Mouse (Mus musculus) T-cell, adult 2 months (primary cell): ENCODE data around the gene Pnpla2.

Experiments
- DNase-seq: peaks from one replicate; pipeline ENCODE4 v3.0.0; 2022; ENCODE audit warnings: low spot score

The Pnpla2 gene

DNA sequence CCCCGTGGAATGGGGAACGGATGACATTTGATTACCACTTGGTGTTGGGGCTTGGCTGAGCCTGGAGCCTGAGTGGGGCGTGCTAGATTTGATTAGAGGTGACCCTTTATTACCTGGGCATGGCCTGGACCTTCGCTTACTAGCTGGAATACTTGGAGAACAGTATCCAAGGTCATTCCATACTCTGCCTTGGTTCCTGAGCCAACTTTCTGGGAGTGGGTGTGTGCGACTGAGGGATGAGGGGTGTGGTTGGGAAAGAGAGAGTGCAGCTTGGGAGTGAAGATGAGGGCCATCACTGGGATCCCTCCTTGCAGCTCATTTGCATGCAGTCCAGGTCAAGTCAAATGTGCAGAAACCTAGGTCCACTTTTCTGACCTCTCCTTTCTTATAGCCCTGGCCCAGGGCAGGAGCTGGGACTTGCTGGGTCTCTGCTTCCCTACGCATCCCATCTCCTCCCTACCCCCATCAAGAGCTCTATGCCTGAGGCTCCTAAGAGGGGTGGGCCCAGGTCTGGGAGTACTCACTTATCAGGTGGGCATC, 28.2 kb downstream of the Pnpla2 start:
- DNase-seq = no peak

DNA sequence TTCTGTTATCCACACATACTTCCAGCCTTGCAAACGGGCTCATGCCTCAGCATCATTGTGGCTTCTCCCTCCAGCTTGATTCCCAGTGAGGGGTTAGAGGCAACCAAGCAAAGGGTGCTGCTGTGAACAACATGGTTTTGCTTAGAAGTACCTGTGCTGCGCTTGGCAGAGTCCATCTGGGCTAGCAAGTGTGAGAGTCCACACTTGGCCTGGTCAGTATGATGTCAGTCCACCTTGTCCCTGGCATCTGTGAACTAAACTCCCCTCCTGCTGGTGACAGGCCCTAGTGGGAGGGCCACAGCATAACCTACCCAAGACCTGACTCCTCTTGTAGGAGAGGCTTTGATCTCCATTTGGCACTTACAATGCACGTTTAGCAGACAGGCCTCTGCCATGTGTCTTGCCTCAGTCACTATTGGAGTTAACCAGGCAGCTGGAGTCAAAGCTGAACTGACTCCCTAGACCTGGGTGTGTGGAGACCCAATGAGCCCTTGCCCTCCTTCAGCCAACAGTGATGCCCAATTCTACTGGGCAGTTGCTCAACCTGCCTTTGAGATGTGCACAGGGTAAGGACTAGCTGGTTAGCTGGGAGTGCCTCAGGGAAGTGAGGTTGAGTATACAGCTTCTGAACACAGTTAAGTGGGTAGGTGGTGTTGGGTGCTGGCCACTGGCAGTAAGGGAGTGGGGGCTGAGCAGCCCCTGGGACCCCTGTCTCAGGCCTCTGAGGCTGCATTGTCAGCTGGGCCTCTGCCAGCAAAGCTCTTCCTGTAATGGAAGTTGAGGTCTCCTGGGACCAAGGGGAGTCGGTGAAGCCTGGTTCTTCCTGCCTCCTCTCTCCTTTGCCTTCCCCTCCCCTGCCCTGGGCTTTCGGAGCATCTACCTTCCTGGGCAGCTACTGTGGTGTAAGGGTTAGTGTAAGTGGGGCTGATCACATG, 29.5 kb downstream of the Pnpla2 start:
- no peak for DNase-seq

DNA sequence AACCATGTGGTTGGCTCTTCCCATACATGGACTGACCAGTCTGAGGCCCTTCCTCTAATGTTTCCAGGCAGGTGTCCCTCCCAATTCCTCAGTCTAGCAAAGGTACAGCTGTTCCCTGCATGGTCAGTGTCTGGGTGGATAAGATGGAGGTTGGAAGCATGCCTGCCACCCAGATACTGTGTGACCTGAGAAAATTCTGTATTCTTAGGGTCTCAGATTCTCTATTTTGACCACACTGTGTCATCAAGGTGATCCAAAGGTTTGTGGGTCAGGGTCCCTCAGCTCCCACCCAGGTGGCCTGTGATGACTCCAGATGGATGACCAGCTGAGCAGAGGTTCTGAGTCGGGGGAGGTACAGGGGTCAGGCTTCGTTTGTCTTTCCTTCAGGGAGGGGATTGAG, 30.2 kb downstream of the Pnpla2 start:
- DNase-seq = no peak

DNA sequence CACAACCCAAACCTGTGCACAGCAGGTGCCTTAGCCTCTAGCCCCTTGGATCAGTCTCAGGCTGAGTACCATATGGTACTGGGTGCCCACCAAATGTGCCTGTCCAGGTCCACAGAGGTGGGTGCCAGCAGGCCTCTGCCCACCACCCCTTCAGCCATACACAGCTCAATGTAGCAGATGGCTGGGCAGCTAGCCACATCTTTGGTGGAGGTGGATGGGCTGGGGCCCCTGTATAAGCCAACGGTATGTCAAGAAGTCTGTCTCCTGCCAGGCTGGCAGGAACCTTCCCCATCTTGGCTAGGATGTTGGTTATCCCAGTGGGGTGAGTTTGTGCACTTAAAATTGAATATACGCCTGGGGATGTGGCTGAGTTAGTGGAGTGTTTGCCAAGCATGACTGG, 30.6 kb downstream of the Pnpla2 start:
- no peak for DNase-seq

DNA sequence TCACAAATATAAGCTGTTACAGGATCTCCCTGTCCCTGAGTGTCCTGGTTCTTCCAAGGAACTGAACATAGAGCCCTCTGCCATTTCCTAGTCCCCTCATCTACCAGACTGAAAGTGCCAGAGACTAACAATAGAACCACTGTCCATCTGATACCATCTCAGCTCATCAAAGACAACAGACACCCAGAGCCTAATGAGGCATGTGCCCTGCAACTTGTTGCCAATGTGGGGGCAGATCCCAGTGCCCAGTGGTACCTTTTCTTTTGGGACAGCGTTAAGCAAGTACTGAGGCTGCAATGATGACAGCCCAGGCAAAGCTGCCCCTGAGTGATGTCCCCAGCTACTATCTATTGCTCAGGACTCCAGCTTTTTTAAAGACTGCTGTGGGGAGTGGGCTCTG, 31.2 kb downstream of the Pnpla2 start:
- DNase-seq = no peak

DNA sequence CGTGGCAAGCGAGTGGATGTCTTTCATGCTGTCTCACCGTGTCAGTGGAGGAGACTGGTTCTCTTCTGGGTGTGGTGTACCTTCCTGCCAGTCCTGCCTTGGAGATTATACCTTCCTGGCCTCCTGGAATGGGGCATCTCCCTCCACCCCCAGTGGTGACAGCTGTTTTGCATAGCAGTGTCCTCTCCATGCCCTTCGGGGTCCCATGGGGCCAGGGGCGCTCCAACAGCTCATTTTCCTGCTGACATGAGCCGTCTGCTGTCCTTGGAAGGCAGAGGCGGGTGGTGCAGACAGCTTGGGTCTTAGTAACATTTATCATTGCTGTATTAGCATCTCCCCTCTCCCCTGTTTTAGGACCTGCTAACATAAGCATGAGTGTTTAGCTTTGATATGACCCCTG, 32.1 kb downstream of the Pnpla2 start:
- DNase-seq = no peak

DNA sequence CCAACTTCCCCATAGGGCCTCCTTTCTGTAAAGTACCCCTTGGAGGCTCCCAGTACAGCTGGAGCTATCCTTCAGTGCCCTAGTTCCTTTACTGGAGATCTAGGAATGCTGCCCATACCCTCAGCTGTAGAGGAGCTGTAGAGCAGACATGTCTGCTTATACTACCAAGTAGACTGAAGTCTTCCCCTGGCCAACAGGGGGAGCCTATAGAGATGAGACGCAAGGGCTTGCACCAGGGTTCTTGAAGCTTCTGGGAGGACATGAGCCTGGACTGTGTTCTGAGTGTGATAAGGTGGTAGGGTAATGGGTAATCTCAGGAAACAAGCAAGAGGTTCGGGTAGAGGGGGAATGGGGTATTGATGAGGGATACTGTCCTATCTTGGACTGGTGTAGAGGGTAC, 36.2 kb downstream of the Pnpla2 start:
- DNase-seq = no peak

DNA sequence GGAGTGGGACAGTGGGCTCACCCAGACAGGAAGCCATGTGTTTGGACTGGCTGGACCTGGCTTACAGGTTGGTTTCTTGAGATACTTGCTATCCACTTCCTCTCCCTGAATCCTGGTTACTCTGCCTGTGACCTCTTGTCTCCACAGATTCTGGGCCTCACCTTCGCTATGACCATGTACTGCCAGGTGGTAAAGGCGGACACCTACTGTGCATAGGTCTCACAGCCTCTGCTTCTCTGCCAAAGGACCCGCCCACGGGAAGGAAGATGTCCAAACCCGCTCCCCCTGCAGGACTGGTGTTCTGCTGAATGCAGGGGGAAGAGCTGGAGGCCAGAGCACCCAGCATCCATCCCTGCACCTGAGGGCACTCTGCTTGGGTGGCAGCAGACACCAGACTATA, 37.7 kb downstream of the Pnpla2 start:
- DNase-seq = no peak

DNA sequence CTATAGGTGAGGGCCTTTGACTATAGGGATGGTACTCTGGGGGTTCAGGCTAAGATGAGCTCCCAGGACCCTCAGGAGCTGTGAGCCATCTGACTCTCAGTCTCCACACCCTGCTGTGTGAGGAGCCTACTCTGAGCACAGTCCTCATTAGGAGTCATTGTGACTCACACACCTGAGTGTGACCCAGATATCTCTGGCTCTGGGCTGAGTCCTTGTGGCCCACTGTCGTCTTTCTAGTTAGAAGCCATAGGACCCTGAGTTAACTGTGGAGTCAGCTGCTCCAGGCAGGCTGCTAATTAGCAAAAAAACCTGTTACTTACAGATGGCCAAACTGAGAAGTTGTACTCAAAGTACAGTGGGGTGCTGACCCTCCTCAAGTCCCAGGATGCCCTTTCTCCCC, 38.7 kb downstream of the Pnpla2 start:
- DNase-seq = no peak

DNA sequence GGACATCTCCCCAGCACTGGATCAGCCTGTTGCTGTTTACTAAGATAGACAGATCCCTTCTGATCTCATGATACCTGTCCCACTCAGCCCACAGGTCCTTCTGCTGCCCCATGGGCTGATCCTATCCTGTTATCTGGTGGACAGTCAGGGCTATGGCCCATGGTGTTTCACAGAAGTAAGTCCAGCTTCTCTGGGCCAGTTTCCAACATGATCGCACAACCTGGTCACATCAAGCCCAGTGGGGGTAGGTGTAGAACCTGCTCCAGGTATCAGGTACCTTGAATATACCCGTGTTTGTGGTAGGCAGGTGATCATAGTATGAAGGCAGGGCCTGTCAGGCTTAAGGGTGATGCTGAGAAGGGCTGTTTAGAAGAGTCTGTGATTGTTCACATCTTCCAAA, 40.4 kb downstream of the Pnpla2 start:
- no peak for DNase-seq

DNA sequence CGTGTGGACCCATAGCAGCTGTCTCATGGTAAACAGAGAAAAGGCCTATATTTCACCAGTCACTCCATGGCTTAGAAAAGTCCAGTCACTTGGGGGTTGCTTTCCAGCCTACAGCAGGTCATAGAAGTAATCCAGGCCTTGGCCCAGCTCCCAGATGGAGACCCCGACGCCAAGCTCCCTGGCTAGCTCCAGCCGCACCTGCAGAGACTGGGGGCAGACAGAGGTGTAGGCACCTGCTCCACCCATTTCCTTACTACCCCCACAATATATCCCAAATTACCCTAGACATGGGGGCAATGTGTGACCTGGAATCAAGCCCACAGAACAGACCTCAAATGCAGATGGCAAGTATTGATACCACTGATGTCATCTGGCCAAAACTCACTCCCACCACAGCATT, 40.9 kb downstream of the Pnpla2 start:
- no peak for DNase-seq

DNA sequence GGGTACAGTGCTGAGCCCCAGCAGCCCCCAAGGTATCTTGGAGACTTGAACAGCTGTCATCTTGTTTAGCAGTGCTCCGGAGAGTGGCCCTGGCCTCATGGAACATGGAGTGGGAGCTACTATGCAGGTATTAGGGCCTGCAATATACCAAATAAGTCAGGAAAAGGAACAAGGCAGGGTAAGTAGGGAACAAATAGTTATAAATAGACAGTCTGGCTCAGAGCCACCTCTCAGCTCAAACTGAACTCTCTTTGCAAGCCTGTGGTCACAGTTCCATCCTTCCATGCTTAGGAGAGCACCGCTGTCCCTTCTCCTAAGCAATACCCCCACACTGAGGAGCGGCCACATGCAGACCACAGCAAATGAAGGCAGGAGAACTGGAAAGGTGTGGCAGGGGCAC, 42.6 kb downstream of the Pnpla2 start:
- no peak for DNase-seq

DNA sequence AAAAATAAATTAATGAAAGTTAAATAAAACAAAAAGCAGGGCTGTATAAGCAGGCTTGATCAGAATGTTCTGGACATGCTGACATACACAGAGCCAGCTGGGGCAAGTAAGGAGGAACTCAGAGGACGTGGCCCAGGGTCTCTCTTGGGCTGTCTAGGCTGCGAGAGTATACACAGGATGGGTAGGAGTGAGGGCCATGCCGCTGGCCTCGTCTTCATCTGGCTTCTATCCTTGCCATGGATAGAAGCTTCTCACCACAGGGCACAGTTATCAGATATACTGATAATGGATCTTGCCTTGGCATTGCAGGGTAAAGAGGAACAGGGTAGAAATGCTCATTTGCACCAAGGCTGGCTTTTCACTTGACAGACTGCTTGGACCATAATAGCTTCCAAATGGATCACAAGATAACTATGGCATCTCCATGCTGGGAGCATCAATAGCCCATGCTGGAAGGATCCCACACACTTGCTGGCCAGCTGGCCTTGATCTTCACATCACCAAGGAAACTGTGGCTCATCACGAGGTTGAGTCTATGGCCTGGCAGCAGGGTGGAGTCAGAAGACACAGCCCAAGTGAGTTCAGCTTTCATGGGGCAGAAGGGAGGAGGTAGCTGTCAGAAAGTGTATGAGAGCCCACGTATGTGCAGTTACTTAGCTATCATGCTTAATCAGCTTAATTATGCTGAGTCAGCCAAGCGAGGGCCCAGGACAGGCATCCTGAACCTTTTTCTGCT, 47.0 kb downstream of the Pnpla2 start:
- DNase-seq = no peak

DNA sequence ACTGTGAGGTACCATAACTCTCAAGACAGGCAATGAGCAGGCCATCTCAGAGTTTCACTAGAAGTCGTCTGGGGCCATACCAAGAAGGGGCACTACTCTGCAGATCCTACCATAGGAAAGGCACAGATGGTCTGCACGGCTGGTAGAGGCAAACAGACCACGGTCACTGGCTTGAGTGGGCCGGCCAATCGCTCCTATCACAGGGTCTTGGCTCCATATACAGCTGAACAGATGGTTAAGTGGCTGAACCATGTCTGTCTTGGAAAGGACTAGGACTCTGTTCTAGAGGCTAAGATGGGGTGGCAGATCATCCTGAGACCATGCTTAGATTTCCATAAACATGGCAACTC, 47.5 kb downstream of the Pnpla2 start:
- no peak for DNase-seq

DNA sequence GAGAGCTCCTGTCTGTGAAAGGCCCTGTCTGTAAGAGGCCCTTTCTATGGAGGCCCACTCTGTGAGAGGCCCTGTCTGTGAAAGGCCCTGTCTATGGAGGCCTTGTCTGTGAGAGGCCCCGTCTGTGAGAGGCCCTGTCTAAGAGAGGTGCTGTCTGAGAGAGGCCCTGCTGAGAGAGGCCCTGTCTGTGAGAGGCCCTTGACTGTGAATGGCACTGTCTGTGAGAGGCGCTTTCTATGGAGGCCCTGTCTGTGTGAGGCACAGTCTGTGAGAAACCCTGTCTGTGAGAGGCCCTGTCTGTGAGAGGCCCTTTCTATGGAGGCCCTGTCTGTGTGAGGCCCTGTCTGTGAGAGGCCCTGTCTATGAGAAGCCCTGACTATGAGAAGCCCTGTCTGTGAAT, 51.3 kb downstream of the Pnpla2 start:
- no peak for DNase-seq

DNA sequence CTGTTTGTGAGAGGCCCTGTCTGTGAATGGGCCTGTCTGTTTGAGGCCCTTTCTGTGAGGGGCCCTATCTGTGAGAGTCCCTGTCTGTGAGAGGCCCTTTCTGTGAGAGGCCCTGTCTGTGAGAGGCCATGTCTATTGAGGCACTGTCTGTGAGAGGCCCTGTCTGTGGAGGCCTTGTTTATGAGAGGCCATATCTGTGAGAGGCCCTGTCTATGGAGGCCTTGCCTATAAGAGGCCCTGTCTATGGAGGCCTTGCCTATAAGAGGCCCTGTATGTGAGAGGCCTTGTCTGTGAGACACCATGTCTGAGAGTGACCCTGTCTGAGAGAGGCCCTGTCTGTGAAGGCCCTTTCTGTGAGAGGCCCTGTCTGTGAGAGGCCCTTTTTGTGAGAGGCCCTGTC, 53.2 kb downstream of the Pnpla2 start:
- no peak for DNase-seq

DNA sequence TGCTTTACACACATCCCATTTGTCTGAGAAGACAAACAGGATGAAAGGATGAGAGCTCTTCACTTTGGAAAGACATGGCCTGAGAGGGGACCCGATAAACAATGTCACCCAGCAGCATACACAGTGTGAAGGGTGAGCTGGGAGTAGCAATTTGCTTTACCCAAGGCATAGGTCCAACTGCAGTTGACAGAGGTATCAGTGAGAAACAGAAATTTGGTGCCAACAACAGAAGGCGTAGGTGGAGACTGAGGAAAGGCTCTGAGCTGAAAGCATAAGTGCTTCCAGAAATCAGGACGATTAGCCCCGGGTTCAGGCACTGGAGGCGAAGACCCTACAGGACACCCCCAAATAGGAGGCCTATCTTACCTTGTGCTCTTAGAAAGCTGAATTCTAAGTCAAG, 55.2 kb downstream of the Pnpla2 start:
- DNase-seq = no peak
